Mouse (Mus musculus) testis, postnatal 14 days (tissue): Measurements from ENCODE around the gene A930018P22Rik.
"Not testable (repeated sequence)": the region's sequence is repeated elsewhere in the genome, so short reads cannot be mapped to it uniquely, and the experiment has no call there.

Experiments used
- DNase-seq: peaks from one replicate; pipeline ENCODE4 v3.0.0; 2021; ENCODE audit warnings: low spot score

A930018P22Rik gene

GRCm38 (mm10) chr2:104122505-104123378 lies at the start of gene A930018P22Rik:
Gene A930018P22Rik (plus strand): TSS chr2:104122769.
- peak; percentile 93 for DNase-seq

GRCm38 (mm10) chr2:104078285-104078684 lies 44.3 kb upstream of the A930018P22Rik start:
- DNase-seq: not testable (repeated sequence)

- DNase-seq: not testable (repeated sequence)
These were observed 41.0 kb upstream of the A930018P22Rik start for GRCm38 (mm10) chr2:104081436-104082050.

- DNase-seq: no peak
These were observed 40.1 kb upstream of the A930018P22Rik start for GRCm38 (mm10) chr2:104082474-104082873.

GRCm38 (mm10) chr2:104084027-104084426 lies 38.5 kb upstream of the A930018P22Rik start:
- not testable (repeated sequence) for DNase-seq

GRCm38 (mm10) chr2:104087562-104087961 lies 35.0 kb upstream of the A930018P22Rik start:
- DNase-seq: not testable (repeated sequence)

- DNase-seq: no peak
These were observed 29.3 kb upstream of the A930018P22Rik start for GRCm38 (mm10) chr2:104093305-104093704.

- DNase-seq: peak; percentile 66
These were observed 26.8 kb upstream of the A930018P22Rik start, which contains the start of gene Cd59a for GRCm38 (mm10) chr2:104095741-104096213. Gene Cd59a (plus strand): TSS chr2:104095801.

GRCm38 (mm10) chr2:104096256-104096655 lies 26.3 kb upstream of the A930018P22Rik start:
- DNase-seq: no peak

- not testable (repeated sequence) for DNase-seq
These were observed 25.8 kb upstream of the A930018P22Rik start for GRCm38 (mm10) chr2:104096796-104097195.

- DNase-seq: not testable (repeated sequence)
These were observed 25.2 kb upstream of the A930018P22Rik start for GRCm38 (mm10) chr2:104097396-104097795.

- no peak for DNase-seq
These were observed 23.9 kb upstream of the A930018P22Rik start for GRCm38 (mm10) chr2:104098529-104099230.

- no peak for DNase-seq
These were observed 23.4 kb upstream of the A930018P22Rik start for GRCm38 (mm10) chr2:104099231-104099585.

GRCm38 (mm10) chr2:104099946-104100345 lies 22.6 kb upstream of the A930018P22Rik start:
- DNase-seq: no peak

- no peak for DNase-seq
These were observed 17.8 kb upstream of the A930018P22Rik start for GRCm38 (mm10) chr2:104104800-104105199.

GRCm38 (mm10) chr2:104109021-104109420 lies 13.5 kb upstream of the A930018P22Rik start:
- DNase-seq: not testable (repeated sequence)

- DNase-seq: no peak
These were observed 13.0 kb upstream of the A930018P22Rik start for GRCm38 (mm10) chr2:104109528-104109927.

GRCm38 (mm10) chr2:104110031-104110430 lies 12.5 kb upstream of the A930018P22Rik start:
- DNase-seq: no peak

- not testable (repeated sequence) for DNase-seq
These were observed 11.3 kb upstream of the A930018P22Rik start for GRCm38 (mm10) chr2:104111170-104111797.

- not testable (repeated sequence) for DNase-seq
These were observed 9.0 kb upstream of the A930018P22Rik start for GRCm38 (mm10) chr2:104113563-104113962.

GRCm38 (mm10) chr2:104114898-104115297 lies 7.7 kb upstream of the A930018P22Rik start:
- DNase-seq: no peak

GRCm38 (mm10) chr2:104117173-104117572 lies 5.4 kb upstream of the A930018P22Rik start:
- not testable (repeated sequence) for DNase-seq
